Mouse (Mus musculus) intestine, postnatal 0 days (tissue): ENCODE results near the gene Plekho1. TPM values are rescaled to one million over a fixed set of nuclear protein-coding genes. Genes with fewer than 3 reads are reported as not detected.

Source experiments
- ATAC-seq: fragments of 200-750 bp; cut with Nextera tagmentation; 2 replicates; pipeline ENCODE4 v1.8.0; 2017; ENCODE audit warnings: mild to moderate bottlenecking, moderate TSS enrichment, moderate library complexity
- H3K27ac ChIP-seq: fragments of 300-500 bp; sonication (generic); 2 replicates; pipeline ENCODE4 v1.5.1; 2014; ENCODE audit warnings: mild to moderate bottlenecking, low read depth, low read length, moderate library complexity
- H3K27me3 ChIP-seq: fragments of 300-500 bp; sonication (generic); replicated peaks from 2 replicates; pipeline ENCODE4 v1.6.1; 2014; ENCODE audit warnings: low read length, mixed read lengths; ENCODE audit not compliant: control insufficient read depth, insufficient read depth
- H3K36me3 ChIP-seq: fragments of 300-500 bp; sonication (generic); 2 replicates; pipeline ENCODE4 v1.6.1; 2014; ENCODE audit warnings: mild to moderate bottlenecking, moderate library complexity; ENCODE audit not compliant: control insufficient read depth, insufficient read depth
- H3K4me1 ChIP-seq: fragments of 300-500 bp; sonication (generic); replicated peaks from 2 replicates; pipeline ENCODE4 v1.6.1; 2014; ENCODE audit warnings: antibody characterized with exemption, low read length, mixed read lengths; ENCODE audit not compliant: control insufficient read depth, insufficient read depth
- H3K4me2 ChIP-seq: fragments of 300-500 bp; sonication (generic); replicated peaks from 2 replicates; pipeline ENCODE4 v1.6.1; 2014; ENCODE audit warnings: low read depth, mild to moderate bottlenecking, moderate library complexity
- H3K4me3 ChIP-seq: fragments of 300-500 bp; sonication (generic); 2 replicates; pipeline ENCODE4 v1.5.1; 2014; ENCODE audit warnings: low read depth, low read length
- H3K9ac ChIP-seq: fragments of 300-500 bp; sonication (generic); 2 replicates; pipeline ENCODE4 v1.6.1; 2014; ENCODE audit warnings: mild to moderate bottlenecking, low read depth, low read length
- H3K9me3 ChIP-seq: fragments of 300-500 bp; sonication (generic); 2 replicates; pipeline ENCODE4 v1.6.1; 2016; ENCODE audit warnings: mixed run types; ENCODE audit not compliant: control insufficient read depth
- CTCF ChIP-seq: sonication (generic); IDR thresholded peaks from 2 replicates; pipeline ENCODE4 v1.5.1; 2016; ENCODE audit warnings: low read depth, mild to moderate bottlenecking, control low read depth, antibody characterized with exemption, moderate library complexity
- WGBS: fragments of 180-500 bp; shearing (Covaris S2); extraction: QIAGEN DNeasy Blood & Tissue Kit; methylation state at CpG from one replicate; pipeline ENCODE4 v1.1.7; 2014; 5-methylcytosine and 5-hydroxymethylcytosine counted together
- polyA plus RNA-seq: library from polyadenylated mRNA; unstranded; fragments of >200 nt; fragmentation: Nextera tagmentation; extraction: Ambion mirVana; gene quantifications from 2 replicates; pipeline ENCODE4 v1.2.1, GENCODE M21; 2015

Plekho1 gene
- polyA plus RNA-seq, 1 experiment from 2014 or later = 18.9 TPM

DNA sequence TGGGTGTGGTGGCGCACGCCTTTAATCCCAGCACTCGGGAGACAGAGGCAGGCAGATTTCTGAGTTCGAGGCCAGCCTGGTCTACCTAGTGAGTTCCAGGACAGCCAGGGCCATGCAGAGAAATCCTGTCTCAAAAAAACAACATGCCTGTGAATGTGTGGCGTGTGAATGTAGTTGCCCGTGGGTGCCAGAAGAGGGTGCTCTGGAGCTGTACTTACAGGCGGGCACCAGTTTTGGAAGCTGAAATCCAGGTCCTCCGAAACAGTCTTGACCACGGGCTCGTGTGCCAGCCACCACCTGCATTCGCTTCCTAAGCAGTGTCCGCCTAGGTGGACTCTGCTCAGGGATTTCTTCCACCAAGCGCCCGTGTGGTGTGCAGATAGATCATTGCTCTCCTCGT, 57.0 kb downstream of the Plekho1 start:
- Histone ChIP-seq H3K4me2 (no peak overlapping the region), H3K36me3 (peaks cover 76% of the 10 kb centered on the region), H3K27me3 (no peaks in the 10 kb centered on the region), H3K9me3 (no peaks in the 10 kb centered on the region), H3K4me1 (no peaks in the 10 kb centered on the region), H3K4me3 (no peak overlapping the region), H3K27ac (no peak overlapping the region), H3K9ac (no peak overlapping the region)
- peak; percentile 59 for TF ChIP-seq CTCF
- 95% methylated on average over 15 of the region's 15 CpGs for WGBS
- no peak for ATAC-seq

Other genes starting within 250 kb of the Plekho1 start
- gene Tars2, start 235.8 kb downstream of the Plekho1 start, polyA plus RNA-seq = 14.9 TPM in 2 replicates
- 12.4 and 13.8 TPM in 2 replicates for gene Rprd2, start 177.1 kb downstream of the Plekho1 start, polyA plus RNA-seq
- 14.9 and 16.5 TPM in 2 replicates for gene Prpf3, start 140.1 kb downstream of the Plekho1 start, polyA plus RNA-seq
- 353 and 369 TPM in 2 replicates for gene Mrps21, start 124.5 kb downstream of the Plekho1 start, polyA plus RNA-seq
- 1.3 and 2.1 TPM in 2 replicates for gene Ciart, start 113.8 kb downstream of the Plekho1 start, polyA plus RNA-seq
- 10.9 and 11.9 TPM in 2 replicates for gene BC028528, start 104.0 kb downstream of the Plekho1 start, polyA plus RNA-seq
- gene Aph1a, start 102.0 kb downstream of the Plekho1 start, polyA plus RNA-seq = 42.2 and 52.4 TPM in 2 replicates
- gene Car14, start 91.3 kb downstream of the Plekho1 start, polyA plus RNA-seq = 0.90 TPM in 2 replicates
- 71.7 and 75.1 TPM in 2 replicates for gene Anp32e, start 66.8 kb downstream of the Plekho1 start, polyA plus RNA-seq
- gene Vps45, start 62.5 kb upstream of the Plekho1 start, polyA plus RNA-seq = 22.5 and 27.1 TPM in 2 replicates
- 16.6 and 17.0 TPM in 2 replicates for gene Otud7b, start 108.5 kb upstream of the Plekho1 start, polyA plus RNA-seq
- 28.7 and 34.5 TPM in 2 replicates for gene Mtmr11, start 166.0 kb upstream of the Plekho1 start, polyA plus RNA-seq
- gene Sf3b4, start 176.3 kb upstream of the Plekho1 start, polyA plus RNA-seq = 63.5 and 66.8 TPM in 2 replicates
- gene Sv2a, start 185.2 kb upstream of the Plekho1 start, polyA plus RNA-seq = 2.3 and 3.5 TPM in 2 replicates
- 56.4 and 60.7 TPM in 2 replicates for gene Bola1, start 223.7 kb upstream of the Plekho1 start, polyA plus RNA-seq
- 0.42 TPM in 1 of 2 replicates, not detected in the other for gene Hist2h2ab, start 223.9 kb upstream of the Plekho1 start, polyA plus RNA-seq
- 2.3 and 3.4 TPM in 2 replicates for gene Hist2h2ac, start 224.9 kb upstream of the Plekho1 start, polyA plus RNA-seq
- gene Hist2h2be, start 225.1 kb upstream of the Plekho1 start, polyA plus RNA-seq = 1.5 and 2.2 TPM in 2 replicates
- 1.1 and 1.5 TPM in 2 replicates for gene Hist2h3c2, start 243.1 kb upstream of the Plekho1 start, polyA plus RNA-seq
- gene Hist2h2aa2, start 244.3 kb upstream of the Plekho1 start, polyA plus RNA-seq = 87.4 and 108 TPM in 2 replicates
- gene Hist2h2aa1, start 249.5 kb upstream of the Plekho1 start, polyA plus RNA-seq = 30.6 and 55.7 TPM in 2 replicates